Mouse (Mus musculus): ENCODE measurements at regions not wholly inside any gene's neighbourhood (a gene's known extent, or its start where the extent isn't known, plus 50 kb on each side); places are given as distances from the start of the nearest gene placed in this dataset.

GRCm38 (mm10) chr3:148630865-148631264, 359.5 kb downstream of the Adgrl2 start:
- TF ChIP-seq CTCF (IDR thresholded peaks at IDR 0.05; ENCODE audit: borderline replicate concordance, insufficient read depth, low read length) (no peak), POLR2A (IDR thresholded peaks at IDR 0.05; ENCODE audit: low read depth, low read length) (no peak)

Data from embryonic fibroblast, embryonic 13.5 days (primary cell).